Mouse (Mus musculus): ENCODE measurements at regions not wholly inside any gene's neighbourhood (a gene's known extent, or its start where the extent isn't known, plus 50 kb on each side); places are given as distances from the start of the nearest gene placed in this dataset.

- Histone ChIP-seq H3K36me3 (ENCODE audit: control insufficient read depth, insufficient read depth, low read length) (no peaks in the 10 kb centered on the region), H3K4me1 (ENCODE audit: control insufficient read depth, insufficient read depth, low read length) (no peaks in the 10 kb centered on the region; the same call in 1 of the 2 replicates), H3K27ac (ENCODE audit: control insufficient read depth, insufficient read depth, low read depth, low read length) (no peak overlapping the region), H3K27me3 (ENCODE audit: control insufficient read depth, insufficient read depth, low read length) (no peaks in the 10 kb centered on the region), H3K4me3 (ENCODE audit: control insufficient read depth, low read depth, low read length) (no peak overlapping the region)
- TF ChIP-seq POLR2A (IDR thresholded peaks at IDR 0.05; ENCODE audit: control insufficient read depth, low read depth, low read length): no peak
- TF ChIP-seq CTCF (IDR thresholded peaks at IDR 0.05; ENCODE audit: control insufficient read depth, insufficient read depth, insufficient replicate concordance, low read depth, low read length): no peak
These were observed 530.0 kb downstream of the Vrk1 start for GRCm38 (mm10) chr12:106540003-106540402.

GRCm38 (mm10) chr12:106559566-106559965, 549.5 kb downstream of the Vrk1 start:
- Histone ChIP-seq H3K27ac (ENCODE audit: control insufficient read depth, insufficient read depth, low read depth, low read length) (no peak overlapping the region), H3K36me3 (ENCODE audit: control insufficient read depth, insufficient read depth, low read length) (no peaks in the 10 kb centered on the region), H3K4me3 (ENCODE audit: control insufficient read depth, low read depth, low read length) (no peak overlapping the region), H3K27me3 (ENCODE audit: control insufficient read depth, insufficient read depth, low read length) (no peaks in the 10 kb centered on the region), H3K4me1 (ENCODE audit: control insufficient read depth, insufficient read depth, low read length) (no peaks in the 10 kb centered on the region)
- no peak for TF ChIP-seq CTCF (IDR thresholded peaks at IDR 0.05; ENCODE audit: control insufficient read depth, insufficient read depth, insufficient replicate concordance, low read depth, low read length)
- no peak for TF ChIP-seq POLR2A (IDR thresholded peaks at IDR 0.05; ENCODE audit: control insufficient read depth, low read depth, low read length)

DNA sequence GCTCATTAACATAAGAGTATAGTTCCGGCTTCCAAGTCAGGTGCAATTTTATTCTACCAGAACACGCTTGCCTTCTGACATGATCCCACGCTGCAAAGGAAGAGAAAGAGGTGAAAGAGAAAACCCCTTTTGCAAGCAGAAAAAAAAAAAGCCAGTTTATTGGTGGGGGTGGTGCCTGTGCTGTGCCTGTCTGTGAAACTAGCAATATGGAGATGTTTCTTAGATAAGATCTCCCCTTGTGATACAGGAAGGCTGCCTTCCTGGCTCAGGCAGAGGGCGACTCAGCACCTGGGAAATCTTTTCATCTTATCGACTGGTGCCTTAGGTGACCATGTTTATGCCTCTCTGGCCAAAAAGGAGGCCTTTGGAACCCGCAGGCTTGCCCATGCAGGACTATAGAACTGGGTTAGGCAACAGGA, 555.2 kb downstream of the Vrk1 start:
- H3K27ac ChIP-seq (ENCODE audit: control insufficient read depth, insufficient read depth, low read depth, low read length): no peak overlapping the region
- TF ChIP-seq CTCF (IDR thresholded peaks at IDR 0.05; ENCODE audit: control insufficient read depth, insufficient read depth, insufficient replicate concordance, low read depth, low read length): no peak
- no peak for TF ChIP-seq POLR2A (IDR thresholded peaks at IDR 0.05; ENCODE audit: control insufficient read depth, low read depth, low read length)
- H3K4me1 ChIP-seq (ENCODE audit: control insufficient read depth, insufficient read depth, low read length): no peaks in the 10 kb centered on the region
- no peaks in the 10 kb centered on the region for H3K36me3 ChIP-seq (ENCODE audit: control insufficient read depth, insufficient read depth, low read length)
- no peak overlapping the region for H3K4me3 ChIP-seq (ENCODE audit: control insufficient read depth, low read depth, low read length)
- H3K27me3 ChIP-seq (ENCODE audit: control insufficient read depth, insufficient read depth, low read length): no peaks in the 10 kb centered on the region

- no peaks in the 10 kb centered on the region for H3K36me3 ChIP-seq (ENCODE audit: control insufficient read depth, insufficient read depth, low read length)
- no peak overlapping the region for H3K4me3 ChIP-seq (ENCODE audit: control insufficient read depth, low read depth, low read length)
- H3K27ac ChIP-seq (ENCODE audit: control insufficient read depth, insufficient read depth, low read depth, low read length): no peak overlapping the region
- no peaks in the 10 kb centered on the region for H3K27me3 ChIP-seq (ENCODE audit: control insufficient read depth, insufficient read depth, low read length)
- H3K4me1 ChIP-seq (ENCODE audit: control insufficient read depth, insufficient read depth, low read length): no peaks in the 10 kb centered on the region
- no peak for TF ChIP-seq CTCF (IDR thresholded peaks at IDR 0.05; ENCODE audit: control insufficient read depth, insufficient read depth, insufficient replicate concordance, low read depth, low read length)
These were observed 556.3 kb downstream of the Vrk1 start for GRCm38 (mm10) chr12:106566361-106566760.

DNA sequence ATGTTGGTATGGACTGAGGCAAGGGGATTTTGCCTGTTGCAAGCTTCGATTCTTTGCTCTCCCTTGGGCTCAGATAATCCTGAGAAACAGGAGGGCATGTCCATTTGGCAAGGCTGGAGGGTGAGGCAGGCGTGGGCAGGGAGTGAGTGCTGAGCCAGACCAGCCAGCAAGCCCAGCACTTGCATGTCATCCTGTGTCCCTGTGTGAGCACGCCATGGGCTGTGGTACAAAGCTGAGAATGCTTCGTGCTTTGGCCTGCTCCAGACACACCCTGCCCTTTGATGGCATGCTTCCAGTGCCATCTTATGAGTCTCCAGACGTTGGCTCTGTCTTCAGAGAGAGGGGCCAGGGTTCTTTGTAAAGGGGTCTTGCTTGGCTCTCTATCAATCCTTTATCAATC, 557.1 kb downstream of the Vrk1 start:
- Histone ChIP-seq H3K27ac (ENCODE audit: control insufficient read depth, insufficient read depth, low read depth, low read length) (no peak overlapping the region), H3K4me3 (ENCODE audit: control insufficient read depth, low read depth, low read length) (no peak overlapping the region), H3K36me3 (ENCODE audit: control insufficient read depth, insufficient read depth, low read length) (no peaks in the 10 kb centered on the region), H3K27me3 (ENCODE audit: control insufficient read depth, insufficient read depth, low read length) (no peaks in the 10 kb centered on the region), H3K4me1 (ENCODE audit: control insufficient read depth, insufficient read depth, low read length) (no peaks in the 10 kb centered on the region)
- no peak for TF ChIP-seq CTCF (IDR thresholded peaks at IDR 0.05; ENCODE audit: control insufficient read depth, insufficient read depth, insufficient replicate concordance, low read depth, low read length)
- no peak for TF ChIP-seq POLR2A (IDR thresholded peaks at IDR 0.05; ENCODE audit: control insufficient read depth, low read depth, low read length)

DNA sequence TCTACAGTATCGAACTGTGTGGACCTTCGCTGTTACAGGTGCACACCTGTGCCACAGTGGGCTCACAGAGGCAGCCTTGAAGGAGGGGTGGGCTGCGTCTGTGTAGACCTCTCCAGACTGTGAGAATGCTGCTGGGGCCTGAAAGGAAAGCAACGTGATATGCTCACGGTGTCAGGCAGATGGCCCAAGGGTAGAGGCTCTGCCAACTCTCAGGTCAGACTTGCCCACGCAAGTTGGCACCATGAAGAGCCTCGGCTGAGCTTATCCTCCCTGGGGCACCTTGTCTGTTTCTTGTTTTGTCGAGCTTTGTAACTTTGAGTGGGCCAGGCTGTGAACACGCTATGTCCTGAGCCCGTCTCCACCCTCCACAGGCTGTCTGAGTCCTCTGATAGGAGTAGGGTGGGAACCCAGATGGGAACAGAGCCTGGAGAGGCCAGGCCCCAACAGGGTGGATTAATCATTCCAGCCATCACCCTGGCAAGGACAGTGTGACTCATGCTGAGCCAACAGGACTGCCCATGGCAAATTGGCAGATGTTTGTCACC, 558.6 kb downstream of the Vrk1 start:
- Histone ChIP-seq H3K4me1 (ENCODE audit: control insufficient read depth, insufficient read depth, low read length) (no peaks in the 10 kb centered on the region), H3K27ac (ENCODE audit: control insufficient read depth, insufficient read depth, low read depth, low read length) (no peak overlapping the region), H3K4me3 (ENCODE audit: control insufficient read depth, low read depth, low read length) (no peak overlapping the region), H3K36me3 (ENCODE audit: control insufficient read depth, insufficient read depth, low read length) (no peaks in the 10 kb centered on the region), H3K27me3 (ENCODE audit: control insufficient read depth, insufficient read depth, low read length) (no peaks in the 10 kb centered on the region)
- TF ChIP-seq POLR2A (IDR thresholded peaks at IDR 0.05; ENCODE audit: control insufficient read depth, low read depth, low read length): no peak
- no peak for TF ChIP-seq CTCF (IDR thresholded peaks at IDR 0.05; ENCODE audit: control insufficient read depth, insufficient read depth, insufficient replicate concordance, low read depth, low read length)

GRCm38 (mm10) chr12:106572956-106573355, 562.9 kb downstream of the Vrk1 start:
- H3K4me1 ChIP-seq (ENCODE audit: control insufficient read depth, insufficient read depth, low read length): no peaks in the 10 kb centered on the region
- no peak overlapping the region for H3K4me3 ChIP-seq (ENCODE audit: control insufficient read depth, low read depth, low read length)
- H3K27ac ChIP-seq (ENCODE audit: control insufficient read depth, insufficient read depth, low read depth, low read length): no peak overlapping the region
- TF ChIP-seq POLR2A (IDR thresholded peaks at IDR 0.05; ENCODE audit: control insufficient read depth, low read depth, low read length): no peak
- no peak for TF ChIP-seq CTCF (IDR thresholded peaks at IDR 0.05; ENCODE audit: control insufficient read depth, insufficient read depth, insufficient replicate concordance, low read depth, low read length)
- H3K36me3 ChIP-seq (ENCODE audit: control insufficient read depth, insufficient read depth, low read length): no peaks in the 10 kb centered on the region
- H3K27me3 ChIP-seq (ENCODE audit: control insufficient read depth, insufficient read depth, low read length): no peaks in the 10 kb centered on the region

- H3K4me1 ChIP-seq (ENCODE audit: control insufficient read depth, insufficient read depth, low read length): no peaks in the 10 kb centered on the region
- H3K36me3 ChIP-seq (ENCODE audit: control insufficient read depth, insufficient read depth, low read length): no peaks in the 10 kb centered on the region
- TF ChIP-seq CTCF (IDR thresholded peaks at IDR 0.05; ENCODE audit: control insufficient read depth, insufficient read depth, insufficient replicate concordance, low read depth, low read length) (no peak), POLR2A (IDR thresholded peaks at IDR 0.05; ENCODE audit: control insufficient read depth, low read depth, low read length) (no peak)
- no peak overlapping the region for H3K27ac ChIP-seq (ENCODE audit: control insufficient read depth, insufficient read depth, low read depth, low read length)
- H3K4me3 ChIP-seq (ENCODE audit: control insufficient read depth, low read depth, low read length): no peak overlapping the region
- H3K27me3 ChIP-seq (ENCODE audit: control insufficient read depth, insufficient read depth, low read length): no peaks in the 10 kb centered on the region
These were observed 572.7 kb downstream of the Vrk1 start for GRCm38 (mm10) chr12:106582760-106583159.

Data from testis, adult 2 months (tissue).